Mouse (Mus musculus): Measurements from ENCODE around the gene Lsm6. TPM values are rescaled to one million over a fixed set of nuclear protein-coding genes. Genes with fewer than 3 reads are reported as not detected.

Gene Lsm6
- polyA plus RNA-seq, 1 experiment from 2014 or later, result 76.6 TPM

GRCm38 (mm10) chr8:78754986-78755385 lies 66.0 kb downstream of the Lsm6 start:
- CTCF ChIA-PET, result interaction anchor here (1.8 kb wide), 1 partner anchor 14 kb away, joined by 5 read pairs; no protein-coding TSS in a partner anchor
- DNase-seq (ENCODE audit: low read depth, low spot score) (no peak), ATAC-seq (no peak)
- in situ Hi-C loops (cut with MboI; ENCODE audit: low pct_unique_long_range_greater_than_20kb), result no loop called here
- no peak for TF ChIP-seq CTCF (IDR thresholded peaks at IDR 0.05)
- POLR2A ChIA-PET, result no interaction called here
- no peaks in the 10 kb centered on the region for H3K27me3 ChIP-seq

Other genes starting within 250 kb of the Lsm6 start
- 24.1 TPM for gene Zfp827, start 207.3 kb upstream of the Lsm6 start, polyA plus RNA-seq (2021)